14 mouse cellular contexts compared by ENCODE assay signal in the genomic region with DNA sequence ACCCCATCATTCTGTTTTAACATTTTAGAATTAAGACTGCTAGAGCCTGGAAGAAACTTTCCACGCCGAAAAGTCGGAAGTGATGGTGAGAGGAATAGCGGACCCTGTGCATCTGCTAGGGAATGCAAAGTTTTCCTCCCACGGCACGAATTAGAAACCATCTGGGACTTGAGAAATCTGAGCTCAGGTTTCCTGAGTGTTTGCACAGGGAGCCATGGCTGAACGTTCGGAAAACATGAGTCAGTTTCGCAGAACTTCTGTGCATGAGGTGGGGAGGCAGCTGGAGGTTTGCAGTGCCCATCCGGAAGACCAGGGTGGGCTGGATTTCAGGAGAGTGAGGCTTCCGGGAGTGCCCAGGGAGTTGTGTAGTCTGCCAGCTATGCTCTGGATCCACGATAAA. TPM values are rescaled to one million over a fixed set of nuclear protein-coding genes. Genes with fewer than 3 reads are reported as not detected.
DNase-seq lines count a peak whose midpoint lies in the region; ATAC-seq and TF ChIP-seq lines count a peak whose summit lies in the region.
"Had no signal": no experiment of that assay in that cellular context is flagged by ENCODE, and none has a peak within 500 bp of the region (broad histone marks: within the 10 kb centered on the region; RNA-seq: fewer than 3 reads in every experiment).

No protein-coding gene starts in this region.

- H3K27me3 ChIP-seq in lung, embryonic 14.5 days (ENCODE audit: insufficient read depth, low read length), result no peaks in the 10 kb centered on the region
- peaks cover 4% of the 10 kb centered on the region; the same call in 1 of the 2 replicates for H3K27me3 ChIP-seq in liver, embryonic 12.5 days (replicated peaks)
- H3K27me3 ChIP-seq: embryonic facial prominence, embryonic 13.5 days had no signal

- WGBS in lung, embryonic 14.5 days, result 46% methylated on average over 12 of the region's 12 CpGs
- 65% methylated on average over 12 of the region's 12 CpGs for WGBS in liver, embryonic 12.5 days (ENCODE audit: insufficient replicate concordance)

- no peaks in the 10 kb centered on the region for H3K4me1 ChIP-seq in lung, embryonic 14.5 days (ENCODE audit: insufficient read depth)
- H3K4me1 ChIP-seq in liver, embryonic 12.5 days, result no peaks in the 10 kb centered on the region

- H3K36me3 ChIP-seq in lung, embryonic 14.5 days (ENCODE audit: insufficient read depth), result no peaks in the 10 kb centered on the region
- H3K36me3 ChIP-seq in liver, embryonic 12.5 days, result no peaks in the 10 kb centered on the region
- H3K36me3 ChIP-seq: embryonic facial prominence, embryonic 13.5 days had no signal

- no peak for TF ChIP-seq CTCF in lung, embryonic 14.5 days (IDR thresholded peaks at IDR 0.05; ENCODE audit: low read depth)

- no peak overlapping the region for H3K9ac ChIP-seq in lung, embryonic 14.5 days
- no peak overlapping the region for H3K9ac ChIP-seq in liver, embryonic 12.5 days
- H3K9ac ChIP-seq: embryonic facial prominence, embryonic 13.5 days had no signal

- H3K27ac ChIP-seq in lung, embryonic 14.5 days (ENCODE audit: low read depth), result no peak overlapping the region
- no peak overlapping the region for H3K27ac ChIP-seq in liver, embryonic 12.5 days
- H3K27ac ChIP-seq: embryonic facial prominence, embryonic 13.5 days had no signal

- no peaks in the 10 kb centered on the region for H3K9me3 ChIP-seq in lung, embryonic 14.5 days (ENCODE audit: low read depth, low read length)
- H3K9me3 ChIP-seq in liver, embryonic 12.5 days (replicated peaks), result no peaks in the 10 kb centered on the region
- H3K9me3 ChIP-seq: embryonic facial prominence, embryonic 13.5 days had no signal

- H3K4me3 ChIP-seq in lung, embryonic 14.5 days (ENCODE audit: low read depth, low read length), result no peak overlapping the region
- no peak overlapping the region for H3K4me3 ChIP-seq in liver, embryonic 12.5 days
- H3K4me3 ChIP-seq: embryonic facial prominence, embryonic 13.5 days had no signal

- ATAC-seq in lung, embryonic 14.5 days (ENCODE audit: insufficient read depth), result no peak
- no peak for ATAC-seq in liver, embryonic 12.5 days

- peak; percentile 57 for DNase-seq in lung, embryonic 14.5 days
- DNase-seq in lung, postnatal 10 days, result no peak
- peak; percentile 80 to 89 for DNase-seq in frontal cortex, adult 2 months (ENCODE audit: extremely low spot score in 1 of 2, low spot score in 1 of 2)
- peak; percentile 59 to 88 for DNase-seq in left cerebral cortex, adult 9 months (ENCODE audit: low spot score in 2 of 2)
- DNase-seq in telencephalon, adult 2 months (ENCODE audit: low read depth, low spot score), result peak; percentile 91
- DNase-seq in urinary bladder, postnatal 14 days (ENCODE audit: low spot score), result no peak
- DNase-seq: cerebellum, adult 18-20 months; heart, adult 18-20 months; heart, postnatal 14 days; kidney, postnatal 14 days; thymus, postnatal 14 days had no signal

- H3K4me2 ChIP-seq in lung, embryonic 14.5 days, result no peak overlapping the region
- H3K4me2 ChIP-seq in liver, embryonic 12.5 days, result no peak overlapping the region
- H3K4me2 ChIP-seq: embryonic facial prominence, embryonic 13.5 days; liver, embryonic 11.5 days had no signal

RNA-seq across cellular contexts. Expression of a gene that starts 25.0 kb away (rescaled TPM):
- 2.3 and 2.6 TPM in 2 replicates for polyA plus RNA-seq in lung, embryonic 14.5 days (2014; fragmentation: Nextera tagmentation; extraction: Ambion mirVana)
- 0.88 and 1.5 TPM in 2 replicates for polyA plus RNA-seq in frontal cortex, adult 2 months (2012; rRNA removed)
- 1.8 and 2.4 TPM in 2 replicates for polyA plus RNA-seq in liver, embryonic 12.5 days (2016; fragmentation: Nextera tagmentation; extraction: Ambion mirVana)

Comparison
In these comparisons a context has a peak if more than half of its experiments do, and no peak if none do; other contexts are left out.
1. DNase-seq: peak in lung, embryonic 14.5 days (single experiment), frontal cortex, adult 2 months (2 of 2), left cerebral cortex, adult 9 months (2 of 2) and telencephalon, adult 2 months (single experiment); none in lung, postnatal 10 days (single experiment) and urinary bladder, postnatal 14 days (single experiment).